Mouse (Mus musculus): Measurements from ENCODE around the gene Spib.

- TF ChIP-seq CTCF (IDR thresholded peaks at IDR 0.05; ENCODE audit: low read depth): no peak
- TF ChIP-seq EP300 (IDR thresholded peaks at IDR 0.05; ENCODE audit: low read depth): no peak
These were observed 664 bp downstream of the Spib start for GRCm38 (mm10) chr7:44531207-44531606.
